Mouse (Mus musculus) lung, postnatal 14 days (tissue): ENCODE results near the gene Pde9a.

Experiments
- DNase-seq: peaks from one replicate; pipeline ENCODE4 v3.0.0; 2021

Gene Pde9a

DNA sequence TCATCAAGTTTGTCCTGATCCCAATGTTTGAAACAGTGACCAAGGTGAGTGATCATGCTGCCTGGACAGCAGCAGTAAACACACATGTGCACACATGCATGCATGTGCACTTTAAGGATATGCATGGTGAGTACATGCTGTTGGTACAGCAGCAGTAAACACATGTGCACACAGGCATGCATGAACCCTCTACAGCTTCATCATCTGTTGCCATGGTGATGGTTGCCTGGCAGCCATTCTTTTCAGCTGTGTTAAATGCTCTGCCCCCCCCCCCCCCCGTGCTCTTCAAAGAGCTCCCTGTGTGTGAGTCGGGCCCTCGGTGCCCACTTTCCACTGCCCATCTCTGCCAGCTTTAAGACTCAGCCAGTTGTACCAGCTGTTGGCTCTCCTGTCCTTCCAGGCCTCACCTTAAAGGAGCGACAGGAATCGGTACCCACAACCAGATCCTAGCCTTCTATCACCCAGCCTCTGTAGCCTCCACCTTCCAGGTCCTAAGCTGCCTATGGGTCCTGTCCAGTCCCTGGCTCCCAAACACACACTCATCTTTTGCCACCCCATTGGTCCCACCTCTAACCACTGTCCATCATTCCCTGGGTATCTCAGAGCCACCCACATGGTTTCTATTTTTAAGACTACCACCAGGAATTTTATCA is 84.9 kb downstream of the Pde9a start:
- no peak for DNase-seq

GRCm38 (mm10) chr17:31474388-31474787 is 88.4 kb downstream of the Pde9a start:
- DNase-seq: no peak

DNA sequence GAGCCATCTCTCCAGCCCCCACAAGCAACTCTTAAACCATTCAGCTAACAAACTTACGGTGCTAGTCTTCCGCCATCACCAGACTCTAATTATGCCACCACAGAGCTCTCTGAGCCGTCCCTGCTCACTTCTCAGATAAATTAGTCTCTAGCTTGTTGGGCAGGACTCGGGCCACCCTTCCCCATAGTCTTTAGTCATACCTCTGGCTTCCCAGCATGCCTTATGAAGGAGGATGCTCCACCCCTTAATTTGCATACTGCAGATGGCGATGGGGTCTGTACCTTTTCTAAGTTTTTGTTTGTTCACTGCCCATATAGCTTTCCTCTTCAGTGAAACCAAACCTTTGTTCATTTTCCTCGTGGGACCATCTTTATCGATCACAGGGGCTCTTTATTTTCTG is 92.6 kb downstream of the Pde9a start:
- no peak for DNase-seq

DNA sequence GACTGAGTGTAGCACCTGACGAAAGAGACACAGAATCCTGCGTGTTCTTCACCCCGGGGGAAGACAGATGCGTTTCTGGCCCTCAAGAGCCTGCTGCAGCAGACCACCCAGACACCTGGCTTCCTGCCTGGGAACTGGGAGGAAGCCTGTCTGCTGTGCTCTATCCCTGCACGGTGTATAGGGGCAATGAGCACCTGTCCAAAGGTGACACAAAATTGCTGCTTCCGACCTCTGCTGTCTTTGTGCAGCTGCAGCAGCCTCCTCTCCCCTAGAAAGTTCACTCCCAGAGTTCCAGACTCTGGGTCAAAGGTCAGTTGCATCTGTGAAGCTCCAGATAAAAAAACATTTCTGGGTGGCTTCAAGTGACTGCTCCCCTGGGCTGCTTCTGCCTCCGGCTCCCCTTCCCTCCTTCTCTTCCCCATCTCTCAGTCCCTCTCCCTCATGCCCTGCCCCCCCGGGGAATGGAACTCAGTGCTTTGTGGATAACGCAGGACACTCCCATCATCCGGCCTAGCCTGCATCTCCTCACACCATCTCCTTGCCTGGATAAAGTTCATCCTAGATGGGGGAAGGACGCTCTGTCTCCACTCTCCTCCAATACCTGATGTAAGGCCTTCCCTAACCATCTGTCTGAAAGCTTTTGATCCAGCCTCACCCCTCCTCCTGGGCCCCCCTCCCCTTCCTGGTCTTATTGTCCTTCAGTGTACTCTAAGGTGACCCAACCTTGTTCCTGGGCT is 93.3 kb downstream of the Pde9a start:
- no peak for DNase-seq

DNA sequence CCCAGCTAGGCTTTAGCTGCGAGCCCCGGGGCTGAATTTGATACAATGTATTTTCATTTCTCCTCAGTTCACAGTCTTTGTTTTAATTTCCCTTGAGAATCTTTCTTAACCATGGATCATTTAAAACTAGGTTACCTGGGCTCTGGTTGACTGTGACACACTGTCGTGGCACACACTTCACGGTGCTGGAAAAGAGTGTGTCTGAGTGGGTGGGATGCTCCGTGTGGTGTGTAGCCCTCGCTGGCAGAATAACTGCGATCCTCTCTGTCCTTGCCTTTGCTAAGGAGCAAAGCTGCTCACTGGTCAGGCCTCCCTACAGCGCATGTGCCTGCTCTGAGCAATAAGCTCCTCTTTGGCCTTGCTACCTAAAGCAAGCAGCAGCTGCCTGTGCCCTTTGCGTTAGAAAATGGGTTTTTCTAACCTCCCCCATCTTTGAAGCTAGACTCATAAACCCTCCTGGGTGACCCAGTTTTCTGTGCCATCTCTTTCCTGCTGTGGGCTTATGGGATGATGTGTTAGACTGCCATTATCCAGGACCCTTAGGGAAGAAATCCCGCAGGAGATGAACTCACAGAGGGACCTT is 100.7 kb downstream of the Pde9a start:
- DNase-seq: no peak

GRCm38 (mm10) chr17:31487433-31488060 is 101.5 kb downstream of the Pde9a start:
- DNase-seq: no peak

DNA sequence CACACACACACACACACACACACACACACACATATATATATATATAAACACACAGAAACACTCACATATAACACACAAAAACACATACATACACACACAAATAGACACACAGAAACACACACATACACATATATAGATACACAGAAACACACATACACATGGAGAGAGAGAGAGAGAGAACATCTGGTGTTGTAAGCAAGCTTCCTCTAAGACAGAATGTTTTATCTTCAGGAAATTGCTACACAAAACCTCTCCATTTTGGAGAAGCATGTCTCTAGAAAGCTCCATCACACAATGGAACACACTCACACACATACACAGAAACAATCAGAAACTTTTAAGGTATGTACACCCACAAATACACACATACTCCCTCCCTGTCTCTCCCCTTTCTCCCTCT is 105.3 kb downstream of the Pde9a start:
- no peak for DNase-seq

DNA sequence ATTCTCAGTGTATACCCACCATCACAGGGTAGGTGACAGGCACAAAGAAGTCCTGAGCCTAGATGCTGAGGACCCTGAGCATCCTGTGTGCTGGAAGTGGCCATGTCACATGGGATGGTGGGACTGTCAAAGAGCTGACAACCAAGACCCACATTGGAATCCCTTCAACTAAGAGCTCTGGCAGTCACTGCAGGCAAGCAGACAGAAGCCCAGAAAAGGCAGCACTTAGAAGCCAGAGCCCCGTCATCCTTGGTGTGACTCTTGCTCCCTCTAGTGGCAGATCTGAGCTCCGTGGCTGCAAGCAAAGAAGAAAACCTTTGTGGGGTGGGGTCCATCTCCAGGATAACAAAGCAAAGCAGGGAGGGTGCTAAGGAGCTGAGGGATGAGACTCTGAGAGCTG is 106.4 kb downstream of the Pde9a start:
- peak; percentile 83 for DNase-seq

DNA sequence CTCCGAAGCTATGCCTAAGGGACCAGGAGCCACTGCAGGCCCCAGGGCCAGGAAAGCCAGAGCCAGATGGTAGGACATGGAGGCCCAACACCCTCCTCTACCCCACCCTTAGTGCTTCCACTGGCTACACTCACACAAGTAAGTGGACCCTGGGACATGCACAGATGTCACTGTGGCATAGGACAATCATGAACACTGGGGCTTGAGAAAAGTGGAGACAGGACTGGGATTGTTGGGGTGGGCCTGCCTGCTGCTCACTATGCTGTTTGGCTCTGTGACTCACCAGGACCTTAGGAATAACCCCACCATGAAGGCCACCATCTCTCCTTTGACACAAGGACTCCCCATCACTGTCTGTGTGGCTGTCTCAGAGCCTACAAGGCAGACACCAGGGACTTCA is 109.0 kb downstream of the Pde9a start:
- no peak for DNase-seq

- DNase-seq: no peak
Observed at GRCm38 (mm10) chr17:31497726-31498125, 111.7 kb downstream of the Pde9a start.

- DNase-seq: no peak
Observed at GRCm38 (mm10) chr17:31499725-31500124, 113.7 kb downstream of the Pde9a start.

- peak; percentile 39 for DNase-seq
Observed at GRCm38 (mm10) chr17:31500416-31500815, 114.4 kb downstream of the Pde9a start.

GRCm38 (mm10) chr17:31500908-31501307 is 114.9 kb downstream of the Pde9a start:
- no peak for DNase-seq

- DNase-seq: no peak
Observed at GRCm38 (mm10) chr17:31502261-31502927, 116.4 kb downstream of the Pde9a start.

DNA sequence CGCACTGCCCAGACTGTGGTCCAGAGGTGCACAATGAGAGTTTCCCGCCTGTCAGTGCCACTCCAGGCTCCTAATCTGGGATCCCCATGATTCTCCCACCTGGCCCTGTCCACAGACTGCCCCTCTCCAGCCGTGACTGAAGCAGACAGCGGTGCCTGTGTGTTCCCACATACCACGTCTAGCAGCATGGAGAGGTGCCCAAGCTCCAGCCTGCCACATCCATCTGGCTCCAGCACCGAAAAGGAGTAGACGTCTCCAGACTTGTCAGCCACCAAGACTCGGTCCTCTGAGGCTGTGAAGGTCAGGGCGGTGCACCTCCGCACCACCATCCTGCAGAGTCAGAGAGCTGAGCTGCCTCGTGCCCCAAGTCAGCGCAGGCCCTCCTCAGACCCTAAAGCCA is 117.3 kb downstream of the Pde9a start:
- DNase-seq: no peak

DNA sequence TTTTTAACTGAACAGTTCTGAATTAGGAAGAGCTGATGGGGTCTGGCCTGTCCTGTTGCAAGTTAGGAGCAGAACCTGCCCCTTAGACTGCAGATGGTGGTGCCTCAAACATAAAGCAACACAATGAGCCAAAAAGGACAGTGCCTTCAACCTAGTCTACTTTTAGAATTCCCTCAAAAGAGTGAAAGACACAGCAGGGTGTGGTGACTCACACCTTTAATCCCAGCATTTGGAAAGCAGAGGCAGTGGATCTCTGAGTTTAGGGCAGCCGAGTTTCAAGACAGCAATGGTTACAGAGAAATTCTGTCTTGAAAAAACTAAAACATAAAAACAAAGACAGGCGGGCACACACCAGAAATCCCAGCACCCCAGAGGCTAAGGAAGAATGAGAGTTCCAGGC is 117.9 kb downstream of the Pde9a start:
- DNase-seq: no peak

DNA sequence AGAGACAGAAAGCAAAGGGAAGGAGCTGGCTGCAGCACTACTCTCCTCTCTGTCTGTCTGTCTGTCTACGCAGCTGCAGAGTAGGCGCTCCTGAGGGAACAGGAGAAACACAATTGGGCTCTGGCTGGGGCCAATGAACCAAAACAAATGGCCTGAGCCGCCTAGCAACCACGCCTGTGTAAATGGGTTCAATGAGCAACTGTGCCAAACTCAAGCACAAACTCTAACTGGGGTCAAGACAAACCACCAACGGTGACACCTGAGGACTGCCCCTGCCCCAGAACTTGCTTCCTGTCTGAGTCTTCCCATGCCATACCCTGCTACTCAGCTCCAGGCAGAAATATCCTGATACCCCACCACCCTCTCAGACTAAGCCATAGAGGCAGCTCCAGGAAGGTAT is 119.0 kb downstream of the Pde9a start:
- DNase-seq: no peak

GRCm38 (mm10) chr17:31506282-31506681 is 120.3 kb downstream of the Pde9a start:
- DNase-seq: no peak

- DNase-seq: no peak
Observed at GRCm38 (mm10) chr17:31510944-31511343, 124.9 kb downstream of the Pde9a start.

GRCm38 (mm10) chr17:31511792-31512495 is 125.9 kb downstream of the Pde9a start:
- DNase-seq: peak; percentile 83

DNA sequence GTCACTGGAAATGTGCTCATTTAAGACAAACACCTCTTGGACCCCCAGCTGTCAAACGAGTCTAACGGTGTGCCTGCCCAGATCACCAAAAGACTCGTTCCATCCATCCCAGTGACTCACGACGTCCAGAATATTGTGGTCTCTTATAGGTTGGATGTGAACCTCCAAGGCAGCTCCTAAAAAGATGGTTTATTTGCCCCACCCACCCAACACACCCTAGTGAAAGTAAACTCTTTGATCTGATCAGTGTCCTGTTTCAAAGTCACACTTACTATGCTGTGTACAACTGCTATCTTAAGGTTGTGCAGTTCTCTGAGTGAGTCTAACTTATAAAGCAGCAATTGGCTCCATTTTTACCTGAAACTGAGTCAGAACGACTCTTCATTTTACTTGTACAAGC is 126.6 kb downstream of the Pde9a start:
- no peak for DNase-seq

GRCm38 (mm10) chr17:31514696-31515095 is 128.7 kb downstream of the Pde9a start:
- no peak for DNase-seq
